Mouse (Mus musculus): ENCODE measurements around the gene Copz1. TPM values are rescaled to one million over a fixed set of nuclear protein-coding genes. Genes with fewer than 3 reads are reported as not detected.
"Not testable (repeated sequence)": the region's sequence is repeated elsewhere in the genome, so short reads cannot be mapped to it uniquely, and the experiment has no call there.

Copz1 gene
- polyA plus RNA-seq, 1 experiment: 9.1 TPM

- Histone ChIP-seq H3K27me3 (ENCODE audit: control insufficient read depth) (no peaks in the 10 kb centered on the region), H3K4me3 (replicated peaks) (peak overlapping the region; percentile 5), H3K36me3 (ENCODE audit: control insufficient read depth) (peaks cover 16% of the 10 kb centered on the region), H3K9me3 (ENCODE audit: control insufficient read depth, low read length) (no peaks in the 10 kb centered on the region), H3K4me1 (ENCODE audit: control insufficient read depth) (peaks cover 84% of the 10 kb centered on the region)
- TF ChIP-seq TAL1 (IDR thresholded peaks at IDR 0.05; ENCODE audit: low read length) (no peak), GATA1 (IDR thresholded peaks at IDR 0.05; ENCODE audit: low read length) (no peak)
These were observed 12.5 kb upstream of the Copz1 start for GRCm38 (mm10) chr15:103259989-103260388.

GRCm38 (mm10) chr15:103264794-103265193 lies 7.7 kb upstream of the Copz1 start:
- Histone ChIP-seq H3K36me3 (ENCODE audit: control insufficient read depth) (no peaks in the 10 kb centered on the region; the same call in 1 of the 2 replicates), H3K4me1 (ENCODE audit: control insufficient read depth) (peaks cover 69% of the 10 kb centered on the region), H3K4me3 (replicated peaks) (no peak overlapping the region), H3K9me3 (ENCODE audit: control insufficient read depth, low read length) (no peaks in the 10 kb centered on the region), H3K27me3 (ENCODE audit: control insufficient read depth) (no peaks in the 10 kb centered on the region)
- TF ChIP-seq GATA1 (IDR thresholded peaks at IDR 0.05; ENCODE audit: low read length) (no peak), TAL1 (IDR thresholded peaks at IDR 0.05; ENCODE audit: low read length) (no peak)

GRCm38 (mm10) chr15:103268903-103269302 lies 3.6 kb upstream of the Copz1 start:
- no peaks in the 10 kb centered on the region for H3K27me3 ChIP-seq (ENCODE audit: control insufficient read depth)
- no peak overlapping the region for H3K4me3 ChIP-seq (replicated peaks)
- peaks cover 62% of the 10 kb centered on the region for H3K4me1 ChIP-seq (ENCODE audit: control insufficient read depth)
- no peaks in the 10 kb centered on the region for H3K9me3 ChIP-seq (ENCODE audit: control insufficient read depth, low read length)
- H3K36me3 ChIP-seq (ENCODE audit: control insufficient read depth): no peaks in the 10 kb centered on the region; the same call in 1 of the 2 replicates
- TF ChIP-seq GATA1 (IDR thresholded peaks at IDR 0.05; ENCODE audit: low read length) (no peak), TAL1 (IDR thresholded peaks at IDR 0.05; ENCODE audit: low read length) (no peak)

GRCm38 (mm10) chr15:103275943-103276342 lies 3.4 kb downstream of the Copz1 start:
- H3K4me3 ChIP-seq (replicated peaks); H3K9me3 ChIP-seq (ENCODE audit: control insufficient read depth, low read length); H3K27me3 ChIP-seq (ENCODE audit: control insufficient read depth): not testable (repeated sequence)
- H3K36me3 ChIP-seq (ENCODE audit: control insufficient read depth): peaks cover 55% of the 10 kb centered on the region
- H3K4me1 ChIP-seq (ENCODE audit: control insufficient read depth): peaks cover 77% of the 10 kb centered on the region

GRCm38 (mm10) chr15:103277949-103278348 lies 5.4 kb downstream of the Copz1 start:
- H3K27me3 ChIP-seq (ENCODE audit: control insufficient read depth): no peaks in the 10 kb centered on the region
- H3K4me1 ChIP-seq (ENCODE audit: control insufficient read depth): peaks cover 76% of the 10 kb centered on the region
- no peak overlapping the region for H3K4me3 ChIP-seq (replicated peaks)
- TF ChIP-seq GATA1 (IDR thresholded peaks at IDR 0.05; ENCODE audit: low read length) (no peak), TAL1 (IDR thresholded peaks at IDR 0.05; ENCODE audit: low read length) (no peak)
- H3K9me3 ChIP-seq (ENCODE audit: control insufficient read depth, low read length): no peaks in the 10 kb centered on the region
- H3K36me3 ChIP-seq (ENCODE audit: control insufficient read depth): peaks cover 67% of the 10 kb centered on the region

GRCm38 (mm10) chr15:103279750-103280149 lies 7.2 kb downstream of the Copz1 start:
- H3K27me3 ChIP-seq (ENCODE audit: control insufficient read depth): no peaks in the 10 kb centered on the region
- peaks cover 68% of the 10 kb centered on the region for H3K4me1 ChIP-seq (ENCODE audit: control insufficient read depth)
- H3K36me3 ChIP-seq (ENCODE audit: control insufficient read depth): peaks cover 76% of the 10 kb centered on the region
- H3K4me3 ChIP-seq (replicated peaks): no peak overlapping the region
- TF ChIP-seq TAL1 (IDR thresholded peaks at IDR 0.05; ENCODE audit: low read length) (no peak), GATA1 (IDR thresholded peaks at IDR 0.05; ENCODE audit: low read length) (no peak)
- no peaks in the 10 kb centered on the region for H3K9me3 ChIP-seq (ENCODE audit: control insufficient read depth, low read length)

GRCm38 (mm10) chr15:103280817-103281464 lies 8.4 kb downstream of the Copz1 start:
- H3K27me3 ChIP-seq (ENCODE audit: control insufficient read depth): no peaks in the 10 kb centered on the region
- peaks cover 80% of the 10 kb centered on the region for H3K36me3 ChIP-seq (ENCODE audit: control insufficient read depth)
- no peaks in the 10 kb centered on the region for H3K9me3 ChIP-seq (ENCODE audit: control insufficient read depth, low read length)
- H3K4me3 ChIP-seq (replicated peaks): no peak overlapping the region
- no peak for TF ChIP-seq GATA1 (IDR thresholded peaks at IDR 0.05; ENCODE audit: low read length)
- TF ChIP-seq TAL1 (IDR thresholded peaks at IDR 0.05; ENCODE audit: low read length): no peak
- H3K4me1 ChIP-seq (ENCODE audit: control insufficient read depth): peaks cover 68% of the 10 kb centered on the region

GRCm38 (mm10) chr15:103281465-103282205 lies 9.1 kb downstream of the Copz1 start:
- H3K27me3 ChIP-seq (ENCODE audit: control insufficient read depth): no peaks in the 10 kb centered on the region
- peaks cover 67% of the 10 kb centered on the region for H3K4me1 ChIP-seq (ENCODE audit: control insufficient read depth)
- peaks cover 81% of the 10 kb centered on the region for H3K36me3 ChIP-seq (ENCODE audit: control insufficient read depth)
- TF ChIP-seq TAL1 (IDR thresholded peaks at IDR 0.05; ENCODE audit: low read length): no peak
- no peak for TF ChIP-seq GATA1 (IDR thresholded peaks at IDR 0.05; ENCODE audit: low read length)
- no peaks in the 10 kb centered on the region for H3K9me3 ChIP-seq (ENCODE audit: control insufficient read depth, low read length)
- no peak overlapping the region for H3K4me3 ChIP-seq (replicated peaks)

GRCm38 (mm10) chr15:103284066-103284465 lies 11.6 kb downstream of the Copz1 start:
- peaks cover 82% of the 10 kb centered on the region for H3K36me3 ChIP-seq (ENCODE audit: control insufficient read depth)

More at GRCm38 (mm10) chr15:103284066-103284465, 11.6 kb downstream of the Copz1 start:
- Histone ChIP-seq H3K4me3 (replicated peaks) (no peak overlapping the region), H3K4me1 (ENCODE audit: control insufficient read depth) (peaks cover 46% of the 10 kb centered on the region), H3K27me3 (ENCODE audit: control insufficient read depth) (no peaks in the 10 kb centered on the region), H3K9me3 (ENCODE audit: control insufficient read depth, low read length) (no peaks in the 10 kb centered on the region)
- TF ChIP-seq TAL1 (IDR thresholded peaks at IDR 0.05; ENCODE audit: low read length): no peak

All from erythroblast, embryonic 14.5 days (primary cell).